Mouse (Mus musculus): ENCODE measurements around the gene Prpf6.

DNA sequence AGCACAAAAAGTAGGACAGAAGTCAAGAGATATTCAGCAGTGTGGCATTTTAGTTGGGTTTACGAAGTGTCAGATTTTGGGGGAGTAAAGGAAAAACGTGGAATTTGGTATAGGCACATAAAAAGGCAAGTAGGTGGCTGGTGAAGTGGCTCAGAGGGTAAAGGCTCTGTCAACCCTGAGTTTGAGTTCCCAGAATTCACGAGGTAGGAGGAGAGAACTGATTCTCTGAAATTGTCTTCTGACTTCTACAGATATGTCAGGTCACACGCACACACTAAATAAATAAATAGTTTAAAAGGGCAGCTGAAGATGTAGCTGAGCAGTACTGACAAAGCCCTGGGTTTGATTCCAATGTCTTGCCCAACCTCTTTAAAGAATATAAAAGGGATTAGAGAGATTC, 10.7 kb downstream of the Prpf6 start:
- TF ChIP-seq HCFC1 (IDR thresholded peaks at IDR 0.05; ENCODE audit: borderline replicate concordance, insufficient read depth, low read length) = no peak
- TF ChIP-seq MAFK (IDR thresholded peaks at IDR 0.05; ENCODE audit: insufficient read depth, low read depth, low read length) = no peak
- TF ChIP-seq ZNF384 (IDR thresholded peaks at IDR 0.05; ENCODE audit: low read depth, low read length) = no peak
- no peak for TF ChIP-seq ZC3H11A (IDR thresholded peaks at IDR 0.05; ENCODE audit: borderline replicate concordance, low read depth, low read length)
